Mouse (Mus musculus) lung, postnatal 0 days (tissue): ENCODE data around the gene Aldoc. TPM values are rescaled to one million over a fixed set of nuclear protein-coding genes. Genes with fewer than 3 reads are reported as not detected.
"Not testable (repeated sequence)": the region's sequence is repeated elsewhere in the genome, so short reads cannot be mapped to it uniquely, and the experiment has no call there.

Experiments
- ATAC-seq: fragments of 200-750 bp; cut with Nextera tagmentation; 2 replicates; pipeline ENCODE4 v1.8.0; 2017; ENCODE audit warnings: moderate library complexity
- DNase-seq: peaks from one replicate; pipeline ENCODE4 v3.0.0-alpha.2; 2016; ENCODE audit warnings: low spot score
- H3K27ac ChIP-seq: fragments of 300-500 bp; sonication (generic); 2 replicates; pipeline ENCODE4 v1.5.1; 2014; ENCODE audit warnings: antibody characterized with exemption, mild to moderate bottlenecking, low read length, mixed read lengths
- H3K27me3 ChIP-seq: fragments of 300-500 bp; sonication (generic); replicated peaks from 2 replicates; pipeline ENCODE4 v1.6.1; 2014; ENCODE audit warnings: low read length, mixed read lengths; ENCODE audit not compliant: insufficient read depth
- H3K36me3 ChIP-seq: fragments of 300-500 bp; sonication (generic); 2 replicates; pipeline ENCODE4 v1.6.1; 2014; ENCODE audit warnings: low read length, mixed read lengths; ENCODE audit not compliant: insufficient read depth
- H3K4me1 ChIP-seq: fragments of 300-500 bp; sonication (generic); 2 replicates; pipeline ENCODE4 v1.6.1; 2014; ENCODE audit warnings: antibody characterized with exemption, low read depth, low read length, mixed read lengths; ENCODE audit not compliant: insufficient read depth
- H3K4me2 ChIP-seq: fragments of 300-500 bp; sonication (generic); replicated peaks from 2 replicates; pipeline ENCODE4 v1.6.1; 2014; ENCODE audit warnings: low read depth, mild to moderate bottlenecking, low read length, moderate library complexity, mixed read lengths
- H3K4me3 ChIP-seq: fragments of 300-500 bp; sonication (generic); 2 replicates; pipeline ENCODE4 v1.5.1; 2014; ENCODE audit warnings: low read depth, low read length
- H3K9ac ChIP-seq: fragments of 300-500 bp; sonication (generic); replicated peaks from 2 replicates; pipeline ENCODE4 v1.6.1; 2014; ENCODE audit warnings: low read depth, mild to moderate bottlenecking
- H3K9me3 ChIP-seq: fragments of 300-500 bp; sonication (generic); 2 replicates; pipeline ENCODE4 v1.6.1; 2016; ENCODE audit warnings: low read length, mixed read lengths
- CTCF ChIP-seq: IDR thresholded peaks from 2 replicates; pipeline ENCODE4 v1.5.1; 2016; ENCODE audit warnings: antibody characterized with exemption, mild to moderate bottlenecking
- EP300 ChIP-seq: IDR thresholded peaks from 2 replicates; pipeline ENCODE4 v1.6.1; 2016; ENCODE audit warnings: antibody characterized with exemption, mild to moderate bottlenecking, control low read depth
- WGBS: fragments of 180-500 bp; shearing (Covaris S2); extraction: QIAGEN DNeasy Blood & Tissue Kit; methylation state at CpG from one replicate; pipeline ENCODE4 v1.1.7; 2014; 5-methylcytosine and 5-hydroxymethylcytosine counted together
- polyA plus RNA-seq: library from polyadenylated mRNA; unstranded; fragments of >200 nt; fragmentation: Nextera tagmentation; extraction: Ambion mirVana; gene quantifications from 2 replicates; pipeline ENCODE4 v1.2.1, GENCODE M21; 2015

Gene Aldoc
- polyA plus RNA-seq: 12.2 and 12.7 TPM in 2 replicates

- Histone ChIP-seq H3K27ac (peak within 1 kb of the TSS; percentile 61), H3K9ac (0 out of 2 replicates have a peak within 1 kb of the TSS, but pooled peaks have one; percentile 5), H3K4me1 (no peaks in the 10 kb centered on the region), H3K4me2 (peak within 1 kb of the TSS; percentile 48), H3K27me3 (no peaks in the 10 kb centered on the region), H3K9me3 (no peaks in the 10 kb centered on the region), H3K4me3 (peak within 1 kb of the TSS; percentile 18; the same call in 1 of the 2 replicates), H3K36me3 (no peaks in the 10 kb centered on the region)
- 11% methylated on average over 15 of the region's 15 CpGs for WGBS
- ATAC-seq (peak; percentile 99), DNase-seq (peak; percentile 96)
- no peak for TF ChIP-seq EP300
- TF ChIP-seq CTCF: no peak
Measured at GRCm38 (mm10) chr11:78322860-78323259, at the start of gene Aldoc. Aldoc (plus strand) TSS chr11:78322968.

DNA sequence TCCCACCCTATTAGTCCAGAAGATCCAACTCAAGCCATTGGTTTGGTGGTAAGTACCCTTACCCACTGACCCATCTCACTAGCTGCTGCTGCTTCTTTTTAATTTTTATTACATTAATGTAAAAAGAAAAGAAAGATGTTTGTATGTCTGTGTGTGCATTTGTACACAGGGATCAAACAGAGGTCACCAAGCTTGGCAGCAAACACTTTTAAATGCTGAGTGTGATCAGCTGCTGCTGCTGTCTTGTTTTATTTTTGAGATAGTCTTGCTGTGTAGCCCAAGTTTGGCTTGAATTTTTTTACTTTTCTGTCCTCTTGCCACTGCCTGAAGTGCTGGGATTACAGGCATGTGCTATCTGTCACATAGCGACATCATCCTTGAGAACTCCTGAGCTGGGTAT is 47.2 kb upstream of the Aldoc start:
- H3K9ac ChIP-seq: no peak overlapping the region
- DNase-seq (no peak), ATAC-seq (no peak)
- H3K36me3 ChIP-seq: peaks cover 66% of the 10 kb centered on the region
- 88% methylated on average over 1 of the region's 1 CpGs for WGBS
- no peaks in the 10 kb centered on the region for H3K27me3 ChIP-seq
- H3K4me2 ChIP-seq: no peak overlapping the region
- TF ChIP-seq EP300 (no peak), CTCF (no peak)
- no peaks in the 10 kb centered on the region for H3K4me1 ChIP-seq
- H3K27ac ChIP-seq: no peak overlapping the region
- H3K4me3 ChIP-seq: no peak overlapping the region
- no peaks in the 10 kb centered on the region for H3K9me3 ChIP-seq

DNA sequence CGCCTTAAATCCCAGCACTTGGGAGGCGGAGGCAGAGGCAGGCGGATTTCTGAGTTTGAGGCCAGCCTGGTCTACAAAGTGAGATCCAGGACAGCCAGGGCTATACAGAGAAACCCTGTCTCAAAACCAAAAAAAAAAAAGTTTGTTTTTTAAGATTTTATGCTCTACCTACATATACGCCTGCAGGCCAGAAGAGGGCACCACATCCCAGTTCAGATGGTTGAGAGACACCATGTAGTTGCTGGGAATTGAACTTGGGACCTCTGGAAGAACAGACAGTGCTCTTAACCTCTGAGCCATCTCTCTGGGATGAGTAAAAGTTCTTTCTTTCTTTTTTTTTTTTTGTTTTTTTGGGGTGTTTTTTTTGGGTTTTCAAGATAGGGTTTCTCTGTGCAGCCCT is 46.6 kb upstream of the Aldoc start:
- peak; percentile 43 for TF ChIP-seq CTCF
- H3K4me3 ChIP-seq, ATAC-seq, H3K27ac ChIP-seq, H3K27me3 ChIP-seq, H3K4me1 ChIP-seq, H3K9ac ChIP-seq, H3K9me3 ChIP-seq, DNase-seq, H3K4me2 ChIP-seq: not testable (repeated sequence)
- peaks cover 68% of the 10 kb centered on the region for H3K36me3 ChIP-seq
- 93% methylated on average over 4 of the region's 4 CpGs for WGBS

GRCm38 (mm10) chr11:78278853-78279252 is 43.9 kb upstream of the Aldoc start:
- Histone ChIP-seq H3K27ac (no peak overlapping the region), H3K36me3 (peaks cover 71% of the 10 kb centered on the region; the same call in 1 of the 2 replicates), H3K9me3 (no peaks in the 10 kb centered on the region), H3K9ac (no peak overlapping the region), H3K4me2 (no peak overlapping the region), H3K27me3 (no peaks in the 10 kb centered on the region), H3K4me3 (no peak overlapping the region), H3K4me1 (no peaks in the 10 kb centered on the region)
- no peak for ATAC-seq
- DNase-seq: no peak
- TF ChIP-seq EP300: no peak
- TF ChIP-seq CTCF: no peak
- WGBS: 81% methylated on average over 7 of the region's 7 CpGs

- Histone ChIP-seq H3K9ac (no peak overlapping the region), H3K4me1 (no peaks in the 10 kb centered on the region), H3K9me3 (no peaks in the 10 kb centered on the region), H3K36me3 (peaks cover 77% of the 10 kb centered on the region; the same call in 1 of the 2 replicates), H3K4me3 (no peak overlapping the region), H3K27ac (no peak overlapping the region), H3K27me3 (no peaks in the 10 kb centered on the region), H3K4me2 (no peak overlapping the region)
- DNase-seq (no peak), ATAC-seq (no peak)
- WGBS: 88% methylated on average over 4 of the region's 4 CpGs
- TF ChIP-seq CTCF (no peak), EP300 (no peak)
Measured at GRCm38 (mm10) chr11:78279586-78279985, 43.2 kb upstream of the Aldoc start.

DNA sequence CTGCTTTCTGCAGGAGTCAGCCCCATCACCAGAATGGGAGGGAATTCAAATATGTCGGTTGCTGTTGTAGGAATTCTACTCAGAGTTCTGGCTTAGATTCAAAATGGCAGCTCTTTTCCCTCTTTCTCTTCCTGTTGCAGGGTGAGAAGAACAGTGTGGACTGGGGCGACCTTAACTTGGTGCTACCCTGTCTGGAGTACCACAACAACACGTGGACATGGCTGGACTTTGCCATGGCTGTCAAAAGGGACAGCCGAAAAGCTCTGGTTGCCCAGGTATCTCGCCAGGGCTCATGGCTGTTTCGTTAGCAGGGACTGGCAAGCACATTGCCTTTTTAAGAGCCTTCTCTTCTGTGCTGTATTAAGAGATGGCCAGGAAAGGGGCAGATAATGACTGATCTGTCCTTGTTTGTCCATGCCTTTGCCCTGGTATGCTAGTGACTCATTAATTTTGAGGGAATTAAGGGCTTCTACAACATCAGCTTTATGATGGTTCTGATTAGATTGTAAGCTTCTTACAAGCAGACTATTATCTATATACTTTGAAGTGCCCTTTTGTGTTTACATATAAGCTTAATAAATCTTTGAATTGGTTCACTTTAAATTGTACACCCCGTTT is 33.5 kb upstream of the Aldoc start:
- peaks cover 56% of the 10 kb centered on the region for H3K36me3 ChIP-seq
- no peak for DNase-seq

More for the DNA sequence above, 33.5 kb upstream of the Aldoc start:
- no peak overlapping the region for H3K27ac ChIP-seq
- H3K9me3 ChIP-seq: no peaks in the 10 kb centered on the region
- H3K27me3 ChIP-seq: no peaks in the 10 kb centered on the region
- 87% methylated on average over 7 of the region's 7 CpGs for WGBS
- no peaks in the 10 kb centered on the region for H3K4me1 ChIP-seq
- no peak for ATAC-seq
- H3K4me3 ChIP-seq: no peak overlapping the region
- no peak overlapping the region for H3K4me2 ChIP-seq
- TF ChIP-seq CTCF (no peak), EP300 (no peak)
- H3K9ac ChIP-seq: no peak overlapping the region
